Mouse (Mus musculus): ENCODE measurements around the gene Fgd2. TPM values are rescaled to one million over a fixed set of nuclear protein-coding genes. Genes with fewer than 3 reads are reported as not detected.
"Not testable (repeated sequence)": the region's sequence is repeated elsewhere in the genome, so short reads cannot be mapped to it uniquely, and the experiment has no call there.

Gene Fgd2
- total RNA-seq, 2 experiments from 2014 or later = 5.6 to 8.2 TPM

DNA sequence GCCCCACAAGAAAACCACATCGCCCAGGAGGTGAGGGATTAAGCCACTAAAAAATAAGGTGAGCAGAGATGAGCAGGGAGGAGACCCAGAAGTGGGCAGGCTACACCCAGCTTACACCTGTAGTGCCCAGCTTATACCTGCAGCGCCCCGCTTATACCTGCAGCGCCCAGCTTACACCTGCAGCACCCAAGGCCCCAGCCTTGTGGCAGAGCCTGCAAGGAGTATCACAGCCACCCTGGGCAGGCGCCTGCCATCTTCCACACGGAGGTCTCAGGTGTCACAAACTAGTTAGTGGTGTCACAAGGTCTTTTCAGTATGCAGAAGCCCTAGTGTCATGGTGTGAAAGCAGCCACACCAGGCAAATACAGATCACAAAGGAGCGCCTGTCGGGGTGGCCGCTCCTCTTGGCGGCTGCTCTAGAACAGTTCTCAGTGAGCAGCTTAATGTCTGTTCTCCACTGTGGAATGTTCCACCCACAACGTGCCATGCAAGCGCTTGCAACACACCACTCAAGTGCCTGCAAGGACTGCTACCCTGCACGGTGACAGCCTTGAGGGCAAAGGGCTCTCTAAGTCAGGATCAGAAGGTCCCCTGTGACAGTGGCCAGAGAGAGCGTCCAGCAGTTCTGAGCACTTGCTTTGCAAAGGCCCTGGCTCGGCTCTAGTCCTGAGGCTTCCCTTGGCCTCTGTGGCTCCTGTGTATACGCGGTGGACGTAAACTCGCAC is 24.3 kb upstream of the Fgd2 start:
- DNase-seq (ENCODE audit: extremely low spot score in 1 of 2, low spot score in 1 of 2) = no peak

DNA sequence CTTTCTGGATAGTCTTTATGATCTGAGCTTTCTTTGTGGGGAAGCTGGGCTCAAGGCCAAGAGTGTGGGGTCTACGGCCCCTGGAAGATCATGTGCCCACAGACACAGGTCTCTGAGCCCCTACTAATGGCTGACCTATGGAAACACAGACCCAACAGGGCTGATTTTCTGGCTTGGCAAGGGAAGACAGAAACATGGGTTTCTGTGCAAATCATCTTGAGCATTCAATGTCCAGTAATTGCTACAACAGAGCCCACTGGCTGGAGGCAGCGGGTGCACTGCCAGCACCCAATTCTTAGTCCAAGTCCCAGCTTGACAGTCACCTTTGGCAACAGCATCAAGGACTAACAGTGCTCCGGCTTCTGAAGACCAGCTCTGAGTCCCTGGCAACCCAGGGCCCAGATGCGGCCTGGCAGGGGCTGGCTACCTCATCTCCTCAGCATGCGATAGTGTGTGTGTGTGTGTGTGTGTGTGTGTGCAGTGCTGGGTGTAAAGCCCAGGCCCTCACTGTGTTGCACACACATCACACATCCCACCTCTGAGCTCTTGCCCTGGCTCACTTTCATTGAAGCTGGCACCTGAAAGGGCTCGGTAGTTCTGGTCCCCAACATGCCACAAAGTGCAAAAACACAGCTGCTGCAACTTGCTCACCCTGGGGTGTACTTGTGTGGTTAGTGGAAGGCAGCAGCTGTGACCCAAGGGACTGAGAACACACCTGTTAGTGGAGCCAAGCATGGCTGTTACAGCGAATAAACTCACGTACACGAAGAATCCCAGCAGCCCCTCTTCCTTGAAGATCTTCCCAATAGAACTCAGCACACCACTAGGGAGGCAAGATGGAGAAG is 22.5 kb upstream of the Fgd2 start:
- DNase-seq (ENCODE audit: extremely low spot score in 1 of 2, low spot score in 1 of 2) = no peak

- no peak for DNase-seq (ENCODE audit: extremely low spot score in 1 of 2, low spot score in 1 of 2)
These were observed 21.4 kb upstream of the Fgd2 start for GRCm38 (mm10) chr17:29339170-29339768.

- DNase-seq (ENCODE audit: extremely low spot score in 1 of 2, low spot score in 1 of 2) = no peak
These were observed 20.1 kb upstream of the Fgd2 start for GRCm38 (mm10) chr17:29340406-29341261.

GRCm38 (mm10) chr17:29341591-29342003 is 19.1 kb upstream of the Fgd2 start:
- DNase-seq (ENCODE audit: extremely low spot score in 1 of 2, low spot score in 1 of 2) = no peak

DNA sequence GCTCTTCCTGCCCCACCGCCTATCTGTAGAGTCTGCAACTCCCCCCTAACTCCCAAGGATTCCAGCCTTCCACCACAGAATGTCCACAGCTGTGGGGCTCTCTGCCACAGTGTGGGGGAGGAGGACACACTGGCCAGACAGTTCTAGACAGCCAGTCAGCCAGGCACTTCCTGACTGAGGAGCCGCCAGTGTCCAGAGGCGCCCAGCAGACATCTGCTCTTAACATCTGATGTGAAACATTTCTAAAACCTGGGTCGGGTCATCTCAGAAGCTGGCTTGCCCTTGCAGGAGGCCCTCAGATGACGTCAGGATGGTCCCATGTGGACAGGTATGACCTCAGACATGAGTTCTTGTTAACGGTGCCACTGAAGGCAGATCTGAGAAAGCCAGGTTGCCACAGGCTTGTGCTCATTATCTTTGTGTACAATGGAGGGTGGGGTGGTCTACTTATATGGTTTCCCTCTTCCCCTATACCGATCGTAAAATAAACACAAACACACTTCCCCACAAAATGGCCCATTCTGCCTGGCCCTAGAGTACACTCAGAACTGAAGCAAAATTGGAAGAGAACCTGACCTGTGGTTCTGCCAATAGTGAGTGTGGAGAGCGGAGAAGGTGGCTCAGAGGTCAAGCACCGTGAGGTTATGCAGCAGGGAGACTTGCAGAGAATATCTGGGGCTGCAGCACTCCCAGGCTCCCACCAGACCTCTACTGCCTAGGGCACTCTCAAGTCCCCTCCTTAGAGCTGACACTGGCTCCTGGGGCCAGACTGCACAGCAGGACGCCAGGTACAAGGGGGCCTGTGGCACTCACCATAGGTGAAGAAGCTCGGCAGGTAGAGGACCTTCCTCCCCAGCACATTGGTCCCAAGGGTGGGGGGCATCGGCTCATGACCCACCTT is 18.5 kb upstream of the Fgd2 start:
- DNase-seq (ENCODE audit: extremely low spot score in 1 of 2, low spot score in 1 of 2) = no peak

DNA sequence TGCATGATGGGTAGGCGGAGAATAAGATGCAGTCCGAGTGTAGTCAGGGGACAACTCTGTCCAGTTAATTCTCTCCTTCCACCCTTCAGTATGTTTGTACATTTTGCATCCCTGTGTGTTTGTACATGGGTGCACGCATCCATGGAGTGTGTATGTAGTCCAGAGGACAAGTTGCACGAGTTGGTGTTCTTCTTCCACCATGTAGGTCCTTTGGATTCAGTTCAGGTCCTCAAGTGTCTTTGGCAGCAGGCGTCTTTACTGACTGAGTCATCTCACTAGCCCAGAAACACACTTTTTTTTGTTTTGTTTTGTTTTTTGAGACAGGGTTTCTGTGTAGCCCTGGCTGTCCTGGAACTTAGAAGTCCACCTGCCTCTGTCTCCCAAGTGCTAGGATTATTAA is 17.5 kb upstream of the Fgd2 start:
- DNase-seq (ENCODE audit: extremely low spot score in 1 of 2, low spot score in 1 of 2) = no peak

DNA sequence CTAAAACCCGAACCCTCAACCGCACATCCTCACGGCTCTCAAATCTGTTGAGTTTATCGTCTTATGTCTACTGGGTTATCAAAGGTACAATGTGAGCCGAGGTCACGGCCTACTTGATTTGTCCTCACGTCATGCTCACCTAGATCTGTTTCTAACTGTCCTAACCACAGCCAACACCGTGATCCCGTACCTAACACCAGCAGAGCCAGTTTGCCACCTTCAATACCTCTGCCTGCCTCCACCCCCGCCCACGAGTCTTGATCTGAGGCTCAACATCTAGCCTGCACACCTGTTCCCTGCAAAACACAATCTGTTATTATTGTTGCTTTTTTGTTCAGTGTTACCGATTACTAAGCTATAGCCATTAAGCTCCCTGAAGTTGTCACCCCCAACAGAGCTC is 15.4 kb upstream of the Fgd2 start:
- no peak for DNase-seq (ENCODE audit: extremely low spot score in 1 of 2, low spot score in 1 of 2)

- peak in 1 of 2 experiments; percentile 41 for DNase-seq (ENCODE audit: extremely low spot score in 1 of 2, low spot score in 1 of 2)
These were observed 14.1 kb upstream of the Fgd2 start for GRCm38 (mm10) chr17:29346496-29347125.

DNA sequence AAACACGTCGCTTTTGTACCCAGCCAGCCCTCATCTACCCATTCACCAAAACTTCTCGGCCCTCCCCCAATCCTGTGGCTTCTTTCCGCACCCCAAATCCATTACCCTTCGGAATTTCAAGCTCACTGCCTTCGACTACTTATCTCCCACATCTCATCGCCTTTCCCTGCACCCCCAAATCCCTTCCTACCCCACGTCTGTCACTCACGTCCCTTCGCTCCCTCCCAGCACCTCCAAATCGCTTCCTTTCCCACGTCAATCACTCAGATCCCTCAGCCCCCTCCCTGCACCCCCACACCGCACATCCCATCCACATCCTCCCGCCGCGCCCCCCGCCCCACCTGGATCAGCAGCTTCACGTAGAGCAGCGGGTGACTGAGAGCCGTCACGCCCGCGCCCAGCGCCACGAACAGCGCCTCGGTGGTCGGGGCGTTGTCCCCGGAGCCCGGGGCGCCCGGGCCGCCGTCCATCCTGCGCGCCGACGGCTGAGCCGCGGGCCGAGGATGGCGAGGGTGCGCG is 13.5 kb upstream of the Fgd2 start:
- DNase-seq (ENCODE audit: extremely low spot score in 1 of 2, low spot score in 1 of 2) = peak in 1 of 2 experiments; percentile 46

DNA sequence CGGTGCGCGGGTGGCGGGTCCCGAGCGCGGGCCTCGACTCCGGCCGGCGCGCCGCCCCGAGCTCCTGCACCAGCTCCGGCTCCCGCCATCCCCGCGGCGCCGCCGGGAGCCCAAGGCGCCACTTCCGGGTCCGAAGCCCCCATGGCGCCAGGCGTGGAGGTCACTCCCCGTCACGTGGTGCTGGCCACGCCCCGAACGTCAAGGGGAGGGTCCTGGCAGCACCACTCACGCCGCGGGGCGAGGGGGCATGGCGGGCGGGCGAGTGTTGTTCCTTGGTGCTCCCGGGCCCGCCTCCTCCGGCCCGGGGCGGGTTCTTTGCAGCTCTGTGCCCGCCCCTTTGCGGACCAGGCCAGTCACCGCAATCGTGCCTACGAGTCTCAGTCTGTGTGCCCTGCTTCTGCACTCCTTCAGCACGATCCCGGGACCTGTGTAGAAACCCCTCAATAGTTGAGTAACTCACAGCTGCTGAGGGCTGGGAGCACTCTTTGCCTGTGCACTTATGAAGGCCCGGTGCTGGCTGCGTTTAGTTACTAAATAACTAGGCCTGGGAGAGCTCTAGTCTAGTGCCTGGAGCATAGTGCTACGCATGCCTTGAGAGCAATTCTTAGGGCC is 13.0 kb upstream of the Fgd2 start, which contains the start of gene Mtch1:
Gene Mtch1 (minus strand): TSS at position 290 of the 612 bp plus-strand sequence.
- peak; percentile 91 to 95 for DNase-seq (ENCODE audit: extremely low spot score in 1 of 2, low spot score in 1 of 2)

- DNase-seq (ENCODE audit: extremely low spot score in 1 of 2, low spot score in 1 of 2) = no peak
These were observed 11.7 kb upstream of the Fgd2 start for GRCm38 (mm10) chr17:29348996-29349395.

DNA sequence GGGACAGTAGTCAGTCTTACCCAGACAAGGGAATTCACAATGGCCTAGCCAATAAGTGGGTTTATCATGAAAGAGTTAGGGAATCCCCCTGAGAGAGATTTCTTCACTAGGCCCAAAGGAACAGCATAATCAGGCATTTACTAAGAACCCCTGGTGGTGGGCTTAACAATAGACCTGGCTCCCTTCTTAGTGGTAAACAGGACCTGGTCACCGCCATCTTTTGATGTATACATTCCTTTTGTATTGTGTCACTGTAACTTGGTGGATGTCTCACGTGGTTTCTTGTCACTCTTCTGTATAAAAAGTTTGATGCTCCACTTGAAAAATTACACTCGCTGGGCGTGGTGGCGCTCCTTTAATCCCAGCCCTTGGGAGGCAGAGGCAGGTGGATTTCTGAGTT is 9.7 kb upstream of the Fgd2 start:
- DNase-seq (ENCODE audit: extremely low spot score in 1 of 2, low spot score in 1 of 2) = not testable (repeated sequence)

- DNase-seq (ENCODE audit: extremely low spot score in 1 of 2, low spot score in 1 of 2) = no peak
These were observed 5.3 kb upstream of the Fgd2 start for GRCm38 (mm10) chr17:29355461-29355840.

GRCm38 (mm10) chr17:29355841-29356478 is 4.8 kb upstream of the Fgd2 start:
- DNase-seq (ENCODE audit: extremely low spot score in 1 of 2, low spot score in 1 of 2) = peak in 1 of 2 experiments; percentile 42

- DNase-seq (ENCODE audit: extremely low spot score in 1 of 2, low spot score in 1 of 2) = peak in 1 of 2 experiments; percentile 34
These were observed 4.2 kb upstream of the Fgd2 start for GRCm38 (mm10) chr17:29356479-29356856.

DNA sequence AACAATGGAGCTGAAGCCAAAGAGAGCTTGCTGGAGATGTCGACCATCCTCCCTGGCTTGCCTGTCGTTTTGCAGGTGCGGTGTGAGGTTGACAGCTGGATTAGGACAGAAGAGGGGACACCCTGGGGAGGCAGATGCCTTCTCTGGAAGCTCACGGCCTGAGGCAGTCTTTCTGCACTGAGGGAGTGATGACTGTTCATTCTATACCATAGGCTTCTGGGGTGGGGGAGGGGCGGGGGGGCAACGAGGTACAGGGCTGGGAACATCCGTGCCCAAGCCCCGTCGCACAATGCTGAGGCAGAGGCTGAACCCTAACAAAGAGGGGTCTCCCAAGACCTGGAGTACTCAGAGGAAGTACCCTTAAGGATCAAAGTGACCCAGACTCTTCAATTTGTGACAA is 3.8 kb upstream of the Fgd2 start:
- DNase-seq (ENCODE audit: extremely low spot score in 1 of 2, low spot score in 1 of 2) = no peak

DNA sequence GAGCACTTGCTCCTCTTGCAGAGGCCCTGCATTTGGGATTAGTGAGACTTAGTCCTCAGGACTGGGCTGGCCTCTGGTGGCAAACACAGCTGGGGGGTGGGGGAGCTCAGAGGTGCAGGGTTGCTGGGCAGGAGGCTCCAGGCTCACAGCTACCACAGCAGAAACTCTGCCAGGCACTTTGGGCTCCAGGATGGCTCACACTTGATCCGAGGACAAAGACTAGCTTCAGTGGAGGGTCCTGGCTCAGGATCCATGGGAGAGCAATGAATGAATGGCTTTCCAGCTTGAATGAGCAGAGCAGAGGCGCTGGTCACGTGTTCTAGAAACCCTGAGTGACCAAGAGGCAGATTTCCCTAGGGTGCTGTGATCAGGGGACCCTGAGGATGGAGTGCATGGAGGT is 1.8 kb upstream of the Fgd2 start:
- DNase-seq (ENCODE audit: extremely low spot score in 1 of 2, low spot score in 1 of 2) = no peak
